Mouse (Mus musculus) bone marrow macrophage, adult 2 months (primary cell): ENCODE data around the gene Apom. TPM values are rescaled to one million over a fixed set of nuclear protein-coding genes. Genes with fewer than 3 reads are reported as not detected.

Experiments used
- H3K27ac ChIP-seq: 2 replicates; pipeline ENCODE4 v1.5.1; 2012; ENCODE audit warnings: low read depth, low read length; ENCODE audit not compliant: insufficient read depth
- H3K4me1 ChIP-seq: 2 replicates; pipeline ENCODE4 v1.6.1; 2012; ENCODE audit warnings: low read length; ENCODE audit not compliant: control insufficient read depth, insufficient read depth
- H3K4me3 ChIP-seq: 2 replicates; pipeline ENCODE4 v1.5.1; 2012; ENCODE audit warnings: mild to moderate bottlenecking, low read length, moderate library complexity; ENCODE audit not compliant: insufficient read depth
- CTCF ChIP-seq: IDR thresholded peaks from 2 replicates; pipeline ENCODE4 v1.5.1; 2012; ENCODE audit warnings: low read depth, mild to moderate bottlenecking, low read length, moderate library complexity
- POLR2A ChIP-seq: IDR thresholded peaks from 2 replicates; pipeline ENCODE4 v1.6.1; 2012; ENCODE audit warnings: mild to moderate bottlenecking, low read depth, low read length, borderline replicate concordance
- polyA plus RNA-seq: library from polyadenylated mRNA; stranded (reverse); fragments of >200 nt; gene quantifications from 2 replicates; pipeline ENCODE4 v1.2.4, GENCODE M21; 2012; ENCODE audit not compliant: missing spikeins, insufficient read depth, insufficient read length

Gene Apom
- polyA plus RNA-seq: not detected in 2 replicates

DNA sequence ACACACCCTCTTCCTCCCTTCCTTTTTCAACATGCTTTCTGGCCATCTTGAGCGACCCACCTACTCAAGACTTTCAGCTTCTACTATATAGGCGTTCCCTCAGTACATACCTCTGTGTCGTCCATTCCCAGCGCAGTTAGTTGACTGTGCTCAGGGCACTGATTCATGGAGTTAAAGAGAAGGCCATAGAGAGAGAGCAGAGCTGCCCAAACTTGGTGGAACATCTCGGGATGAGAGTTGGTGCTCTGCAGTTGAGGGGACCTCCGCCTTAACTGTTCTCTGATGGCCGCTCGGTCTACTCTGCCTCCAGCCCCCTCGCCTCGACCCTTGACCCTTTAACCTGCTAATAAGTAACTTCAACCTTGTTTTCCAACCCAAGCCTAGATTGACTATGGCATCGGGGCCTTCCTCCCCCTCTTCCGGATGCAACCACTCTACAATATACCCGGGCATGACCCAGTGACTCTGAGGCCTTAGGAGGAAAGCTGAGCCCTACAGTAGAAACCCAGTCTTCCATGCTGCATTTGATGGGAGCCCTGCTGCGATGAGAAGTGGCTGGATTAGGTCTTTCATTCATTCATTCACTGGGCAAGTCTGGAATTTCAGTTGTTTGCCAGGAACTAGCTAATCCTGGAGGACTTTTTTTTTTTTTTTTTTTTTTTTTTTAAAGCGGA, at the start of gene Apom:
Gene Apom (minus strand): TSS at position 551 of the 674 bp plus-strand sequence.
- H3K4me1 ChIP-seq: peaks cover 11% of the 10 kb centered on the region
- H3K27ac ChIP-seq: no peak within 1 kb of the TSS
- H3K4me3 ChIP-seq: no peak within 1 kb of the TSS

DNA sequence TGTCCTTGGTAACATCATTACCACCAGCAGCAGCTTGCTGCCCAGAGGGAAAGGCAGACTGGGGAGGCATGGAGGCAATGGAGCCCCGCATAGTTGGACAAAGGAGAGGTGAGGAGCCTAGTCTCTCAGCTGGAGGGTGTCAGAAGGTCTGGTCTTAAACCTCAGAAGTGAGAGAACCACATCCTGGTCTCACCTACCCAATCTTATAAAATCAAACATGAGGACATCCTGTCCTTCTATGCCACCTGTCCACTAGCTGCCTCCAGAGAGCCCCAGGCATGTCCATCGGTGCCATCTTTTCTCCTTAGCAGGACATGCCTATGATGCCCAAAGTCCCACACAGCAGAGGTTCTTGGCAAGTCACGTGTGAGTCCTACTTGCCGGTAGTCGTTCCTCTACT, 48.2 kb upstream of the Apom start:
- no peak overlapping the region for H3K4me3 ChIP-seq
- no peak overlapping the region for H3K27ac ChIP-seq
- no peak for TF ChIP-seq CTCF
- TF ChIP-seq POLR2A: no peak
- H3K4me1 ChIP-seq: peaks cover 19% of the 10 kb centered on the region

More for the DNA sequence above, at the start of gene Apom:
- TF ChIP-seq CTCF (no peak), POLR2A (no peak)

DNA sequence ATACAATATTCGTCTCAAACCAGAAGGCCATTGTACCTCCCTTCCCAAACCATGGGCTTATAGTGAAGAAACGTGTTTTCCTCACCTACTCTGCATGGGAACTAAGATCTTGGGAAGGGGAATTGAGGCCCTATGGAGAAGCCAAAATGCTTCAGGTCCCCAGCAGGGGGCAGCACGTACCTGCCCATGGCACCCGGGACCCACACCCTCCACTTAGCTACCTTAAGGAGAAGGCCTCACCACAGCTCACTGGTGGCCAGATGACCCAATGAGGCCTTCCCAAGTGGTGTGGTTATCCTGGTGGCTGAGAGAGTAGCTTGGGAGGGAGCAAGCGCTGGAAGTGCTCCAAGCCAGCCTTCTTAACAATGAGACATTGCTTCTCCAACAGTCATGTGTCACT, 46.7 kb upstream of the Apom start:
- Histone ChIP-seq H3K27ac (no peak overlapping the region), H3K4me3 (no peak overlapping the region), H3K4me1 (peaks cover 22% of the 10 kb centered on the region)
- peak; percentile 91 for TF ChIP-seq CTCF
- TF ChIP-seq POLR2A: no peak

DNA sequence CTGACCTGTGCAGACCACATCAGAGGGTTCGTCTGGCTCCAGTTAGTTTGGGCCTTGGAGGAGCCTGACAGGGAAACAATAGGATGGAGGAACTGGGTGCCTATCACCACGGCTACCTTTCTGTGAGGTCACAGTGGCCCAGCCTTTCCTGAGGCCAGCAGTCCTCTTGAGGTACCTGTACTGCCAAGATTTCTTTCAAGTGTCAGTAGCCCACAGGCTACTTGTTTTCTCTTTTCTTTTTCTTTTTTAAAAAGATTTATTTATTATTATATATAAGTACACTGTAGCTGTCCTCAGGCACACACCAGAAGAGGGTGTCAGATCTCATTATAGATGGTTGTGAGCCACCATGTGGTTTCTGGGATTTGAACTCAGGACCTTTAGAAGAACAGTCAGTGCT, 44.1 kb upstream of the Apom start, which contains the start of gene Aif1:
Gene Aif1 (minus strand): TSS at position 101 of the 400 bp plus-strand sequence.
- no peak for TF ChIP-seq CTCF
- TF ChIP-seq POLR2A: no peak
- Histone ChIP-seq H3K4me3 (no peak within 1 kb of the TSS), H3K4me1 (peaks cover 41% of the 10 kb centered on the region), H3K27ac (peak within 1 kb of the TSS; percentile 88)

DNA sequence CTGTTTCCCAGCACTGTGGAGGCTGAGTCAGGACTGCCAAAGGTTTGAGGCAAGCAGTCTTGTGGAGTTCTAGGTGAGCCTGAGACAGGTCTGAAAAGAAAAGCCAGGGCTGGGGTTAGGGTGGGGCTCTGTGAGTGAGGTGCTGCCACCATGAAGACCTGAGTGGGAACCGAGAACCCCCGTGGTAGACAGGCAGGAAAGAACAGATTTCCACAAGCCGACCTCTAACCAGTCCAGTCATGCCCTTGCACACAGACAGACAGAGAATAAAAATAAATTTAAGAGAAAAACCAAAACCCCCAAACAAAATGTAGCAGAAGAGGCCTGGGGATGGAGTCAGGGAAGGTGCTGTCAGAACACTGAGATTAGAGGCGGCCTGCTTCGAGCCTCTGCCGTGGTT, 43.5 kb upstream of the Apom start:
- TF ChIP-seq CTCF: no peak
- TF ChIP-seq POLR2A: no peak
- H3K27ac ChIP-seq: peak overlapping the region; percentile 88
- H3K4me1 ChIP-seq: peaks cover 43% of the 10 kb centered on the region
- H3K4me3 ChIP-seq: no peak overlapping the region

DNA sequence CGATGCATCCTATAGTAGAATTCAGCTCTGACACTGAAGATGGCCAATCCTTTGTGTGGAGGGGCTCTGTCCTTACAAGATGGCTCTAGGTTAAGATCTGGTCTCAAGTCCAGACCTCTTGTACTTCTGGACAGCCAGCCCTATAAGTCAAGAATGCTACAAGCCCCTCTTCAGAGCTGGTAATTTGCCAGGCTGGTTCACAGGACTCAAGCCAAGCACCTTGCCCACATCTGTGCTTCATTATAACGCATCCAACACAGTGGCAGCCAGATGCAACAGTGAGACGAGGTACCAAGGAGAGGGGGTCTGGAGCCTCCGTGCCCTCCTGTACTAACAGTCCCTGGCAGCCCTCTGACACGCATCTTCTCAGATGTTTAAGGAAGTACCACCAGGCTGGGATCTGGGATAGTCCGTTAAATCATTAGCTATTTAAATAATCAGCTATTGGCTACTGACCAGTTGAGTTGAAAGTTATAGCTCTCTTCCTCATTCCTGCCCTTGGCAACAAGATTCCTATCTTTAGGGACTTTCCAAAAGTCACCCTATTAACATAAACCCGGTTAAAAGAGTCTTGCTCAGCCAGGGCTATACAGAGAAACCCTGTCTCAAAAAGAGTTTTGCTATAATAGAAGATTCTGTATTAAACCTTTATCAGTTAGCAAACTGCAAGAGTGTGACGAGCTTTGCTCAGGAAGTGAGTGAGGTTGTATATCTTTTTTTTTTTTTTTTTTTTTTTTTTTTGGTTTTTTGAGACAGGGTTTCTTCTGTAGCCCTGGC, 42.5 kb upstream of the Apom start:
- Histone ChIP-seq H3K4me1 (peaks cover 43% of the 10 kb centered on the region), H3K4me3 (no peak overlapping the region), H3K27ac (peak overlapping the region; percentile 88)
- no peak for TF ChIP-seq POLR2A
- no peak for TF ChIP-seq CTCF

DNA sequence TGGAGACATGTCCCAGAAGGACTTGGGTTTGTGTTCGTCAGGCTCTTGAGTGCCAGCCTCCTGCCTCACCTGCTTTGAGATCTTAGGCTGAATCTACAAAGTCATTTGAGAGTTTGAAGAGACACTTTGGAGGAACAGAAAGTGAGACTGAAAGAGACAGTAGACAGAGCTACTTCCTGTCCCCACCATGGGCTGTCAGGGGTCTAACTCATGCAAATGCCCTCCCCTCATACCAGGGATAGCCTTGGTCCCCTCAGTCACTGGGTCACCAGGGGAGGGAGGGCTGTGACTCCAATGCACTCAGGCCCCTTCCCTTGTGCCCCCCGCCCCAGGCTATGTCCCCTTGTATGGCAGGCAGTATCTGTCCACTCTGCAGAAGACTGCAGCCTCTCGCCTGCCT, 41.5 kb upstream of the Apom start:
- peak overlapping the region; percentile 88 for H3K27ac ChIP-seq
- H3K4me3 ChIP-seq: no peak overlapping the region
- peaks cover 41% of the 10 kb centered on the region for H3K4me1 ChIP-seq
- TF ChIP-seq CTCF (no peak), POLR2A (no peak)

DNA sequence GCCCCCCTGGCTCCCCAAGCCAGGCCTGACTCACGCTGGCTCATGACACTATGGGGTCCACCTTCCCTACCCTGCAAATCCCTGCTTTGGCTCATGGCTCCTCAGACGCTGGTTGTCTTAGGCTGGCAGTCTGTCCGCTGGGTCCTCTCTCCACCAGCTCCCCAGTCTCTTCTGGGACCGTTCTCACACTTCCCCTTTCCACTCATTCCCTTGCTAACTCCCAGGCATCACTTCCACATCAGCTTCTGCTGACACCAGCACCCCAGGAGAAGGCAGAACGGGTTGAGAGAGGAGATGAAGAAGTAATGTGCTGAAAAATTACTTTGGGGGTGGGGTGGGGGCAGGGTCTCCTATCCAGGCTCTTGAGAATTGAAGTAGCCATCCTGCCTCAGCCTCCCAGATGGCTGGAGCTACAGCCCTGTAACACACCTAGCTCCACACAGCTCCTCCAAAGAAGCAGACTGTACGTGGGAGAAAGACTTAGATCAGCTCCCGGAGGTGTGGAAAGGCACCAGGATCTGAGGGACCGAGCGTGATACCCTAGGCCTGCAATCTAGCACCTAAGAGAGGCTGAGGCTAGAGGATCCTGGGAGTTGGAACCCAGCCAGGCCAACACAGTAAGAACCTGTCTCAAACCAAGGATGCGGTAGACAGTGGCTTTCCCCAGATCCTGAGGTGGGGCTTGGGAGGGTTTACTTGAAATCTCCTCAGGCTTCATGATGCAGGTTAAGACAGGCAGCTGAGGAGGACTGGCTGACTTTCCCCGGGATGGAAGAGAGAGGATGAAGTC, 40.8 kb upstream of the Apom start:
- TF ChIP-seq POLR2A: no peak
- TF ChIP-seq CTCF: peak; percentile 17; the same call in 1 of the 2 replicates
- peak overlapping the region; percentile 78 for H3K4me3 ChIP-seq
- peak overlapping the region; percentile 96 for H3K27ac ChIP-seq
- peaks cover 41% of the 10 kb centered on the region for H3K4me1 ChIP-seq

DNA sequence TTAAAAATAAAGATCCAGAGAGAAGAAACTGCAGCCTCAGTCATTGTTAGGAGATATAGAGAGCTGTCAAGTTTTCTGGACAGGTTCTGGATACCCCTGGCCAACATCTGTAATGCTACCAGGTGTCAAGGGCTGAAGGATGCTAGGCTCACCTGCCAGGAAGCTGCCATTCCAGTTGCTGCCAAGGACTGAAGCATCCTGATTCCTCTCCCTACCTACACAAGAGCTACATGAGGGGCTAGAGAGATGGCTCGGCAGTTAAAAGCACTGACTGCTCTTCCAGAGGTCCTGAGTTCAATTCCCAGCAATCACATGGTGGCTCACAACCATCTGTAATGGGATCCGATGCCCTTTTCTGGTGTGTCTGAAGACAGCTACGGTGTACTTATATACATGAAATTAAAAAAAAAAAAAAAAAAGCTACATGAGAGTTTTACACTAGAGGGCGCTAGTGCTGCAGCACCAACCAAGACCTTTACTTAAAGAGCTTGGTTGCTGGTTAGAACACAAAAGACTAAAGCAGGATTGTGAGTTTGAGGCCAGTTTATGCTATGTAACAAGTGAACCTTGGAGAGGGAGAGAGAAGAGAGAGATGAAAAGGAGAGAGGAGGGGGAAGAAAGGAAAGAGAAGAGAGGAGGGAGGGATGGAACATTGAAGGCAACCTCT, 36.8 kb upstream of the Apom start:
- TF ChIP-seq POLR2A (no peak), CTCF (no peak)
- H3K4me1 ChIP-seq: peaks cover 35% of the 10 kb centered on the region
- H3K27ac ChIP-seq: no peak overlapping the region
- H3K4me3 ChIP-seq: no peak overlapping the region

DNA sequence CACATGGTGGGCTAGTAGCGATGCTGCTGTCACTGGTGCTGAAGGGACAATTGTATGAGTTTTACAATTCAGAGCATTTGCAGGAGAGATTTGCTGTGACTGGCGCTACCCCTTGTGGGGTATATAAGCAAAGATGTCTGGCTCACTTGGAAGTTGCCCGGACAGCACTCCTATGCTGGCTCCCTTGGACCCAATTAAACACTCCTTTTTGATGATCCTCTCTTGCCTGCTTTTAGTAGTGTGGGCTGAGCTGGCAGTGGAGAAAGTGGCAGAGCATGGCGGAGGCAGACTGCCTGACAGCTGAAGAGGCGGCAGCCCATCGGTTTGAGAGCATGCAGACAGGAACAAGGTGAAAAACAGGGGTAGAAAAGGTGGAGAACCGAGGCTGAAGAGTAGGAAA, 35.9 kb upstream of the Apom start:
- no peak overlapping the region for H3K4me3 ChIP-seq
- TF ChIP-seq CTCF: no peak
- TF ChIP-seq POLR2A: no peak
- H3K27ac ChIP-seq: no peak overlapping the region
- H3K4me1 ChIP-seq: peaks cover 29% of the 10 kb centered on the region
